Mouse (Mus musculus): ENCODE data around the gene Prox1.

DNA sequence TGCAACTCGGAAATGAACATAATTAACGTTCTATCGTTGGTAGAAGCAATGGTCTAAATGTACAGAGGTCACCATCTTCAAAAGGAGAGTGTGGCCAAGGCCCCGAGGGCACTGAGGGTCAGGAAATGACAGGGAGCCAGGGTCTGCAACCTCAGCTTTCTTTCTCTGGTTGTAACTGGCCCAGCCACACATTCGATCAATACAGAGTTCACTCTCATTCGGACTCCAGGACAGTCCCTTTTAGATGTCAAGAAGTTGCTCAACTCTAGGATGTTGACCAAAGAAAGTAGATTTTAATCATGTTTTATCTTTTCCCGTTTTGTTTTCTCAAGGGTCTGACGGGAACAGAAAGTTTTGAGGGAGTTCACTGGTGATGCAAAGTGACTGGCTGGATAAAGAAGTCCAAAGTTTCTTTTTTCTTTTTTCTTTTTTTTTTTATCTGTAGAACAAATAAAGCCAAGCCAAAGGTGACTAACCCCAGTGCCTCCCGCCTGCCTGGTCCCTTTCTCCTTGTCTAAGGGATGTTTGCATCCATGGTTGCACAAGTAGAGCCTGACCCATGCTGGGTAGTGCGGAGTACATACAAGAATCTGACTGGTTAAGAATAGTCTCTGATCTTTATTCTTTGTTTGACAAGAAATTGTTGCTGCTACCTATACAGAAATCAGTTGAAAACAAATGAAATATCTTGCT lies 34.0 kb upstream of the Prox1 start:
- no peak for TF ChIP-seq POLR2A (IDR thresholded peaks at IDR 0.05; ENCODE audit: extremely low read depth, insufficient read depth, low read length)
- TF ChIP-seq CTCF (IDR thresholded peaks at IDR 0.05; ENCODE audit: low read depth, low read length): no peak

All from liver, adult 2 months (tissue).